Mouse (Mus musculus) T-helper 17 cell (primary cell): ENCODE data around the gene Atp10b.

Source experiments
- in situ Hi-C, 2 experiments: fragments of 300-600 bp; cut with MboI, MseI; formaldehyde crosslinking; loops; 1 replicate in 1 of 2; 2 replicates in 1 of 2; pipeline ENCODE4 v1.15.1; 2025; ENCODE audit warnings: high pct_unique_total_duplicates in 2 of 2

The Atp10b gene

DNA sequence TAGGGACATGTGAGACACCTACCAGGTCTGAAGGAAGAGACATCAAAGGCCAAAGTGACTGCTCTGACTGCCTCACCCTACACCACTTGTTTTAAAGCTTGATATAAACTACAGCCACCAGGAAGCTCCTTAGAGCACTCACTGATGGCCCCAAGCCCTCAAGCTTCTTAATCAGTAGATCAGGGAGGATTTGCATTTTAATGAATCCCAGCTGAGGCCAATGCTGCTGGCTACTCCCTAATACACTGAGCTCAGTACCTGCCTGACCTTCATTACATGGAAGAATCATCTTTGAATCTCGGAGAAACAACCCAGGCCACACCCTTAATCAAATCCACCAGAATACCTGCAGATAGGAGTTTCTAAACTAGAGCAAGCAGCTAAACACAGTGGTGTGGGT, 161.3 kb downstream of the Atp10b start:
- in situ Hi-C loops: no loop called here
